Mouse (Mus musculus) brain, embryonic 18.5 days (tissue): ENCODE measurements at regions not wholly inside any gene's neighbourhood (a gene's known extent, or its start where the extent isn't known, plus 50 kb on each side); places are given as distances from the start of the nearest gene placed in this dataset.
A peak's percentile ranks its signal among the peaks of the same experiment; 100 is the strongest.
"Not testable (repeated sequence)": the region's sequence is repeated elsewhere in the genome, so short reads cannot be mapped to it uniquely, and the experiment has no call there.

Source experiments
- DNase-seq: peaks from one replicate; pipeline ENCODE4 v3.0.0-alpha.2; 2012; ENCODE audit warnings: low read depth, low spot score

DNA sequence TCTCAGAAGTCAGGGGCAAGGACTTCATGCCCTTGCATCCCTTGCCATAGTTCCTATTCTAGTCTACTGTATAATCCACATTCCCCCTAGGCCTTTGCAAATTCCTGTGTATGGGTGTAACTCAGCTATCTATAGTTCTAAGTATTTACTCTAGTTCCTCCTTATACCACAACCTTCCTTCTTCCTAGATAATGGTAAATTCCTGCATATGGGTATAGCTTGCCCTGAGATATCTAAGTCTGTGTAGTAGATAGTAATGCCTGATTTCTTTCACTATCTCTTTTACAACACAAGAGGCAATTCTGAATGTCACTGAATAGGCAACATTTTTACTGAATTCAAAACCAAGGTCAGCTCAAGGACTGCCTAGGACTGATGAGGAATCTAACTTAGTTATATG is 1000.2 kb downstream of the Kcnt2 start:
- not testable (repeated sequence) for DNase-seq

DNA sequence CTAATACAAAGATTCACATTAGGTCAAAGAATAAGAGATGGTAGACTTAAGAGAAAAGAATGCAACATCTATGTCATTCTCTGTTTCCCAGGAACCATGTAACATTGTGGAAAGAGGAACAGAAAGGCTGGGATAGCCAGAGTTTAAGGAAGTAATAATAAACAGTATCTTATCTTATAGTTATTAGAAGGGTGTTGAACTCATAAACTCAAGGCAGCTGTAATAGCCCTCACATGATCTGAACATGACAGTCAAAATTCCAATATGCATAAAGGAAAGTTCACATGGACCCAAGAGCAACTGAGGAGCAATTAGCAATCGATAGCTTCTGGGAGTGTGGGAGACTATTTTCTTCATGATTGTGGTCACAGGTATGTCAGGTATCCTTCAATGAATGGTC is 1028.8 kb downstream of the Kcnt2 start:
- DNase-seq = no peak

GRCm38 (mm10) chr1:141281513-141281912 is 1035.6 kb downstream of the Kcnt2 start:
- no peak for DNase-seq

DNA sequence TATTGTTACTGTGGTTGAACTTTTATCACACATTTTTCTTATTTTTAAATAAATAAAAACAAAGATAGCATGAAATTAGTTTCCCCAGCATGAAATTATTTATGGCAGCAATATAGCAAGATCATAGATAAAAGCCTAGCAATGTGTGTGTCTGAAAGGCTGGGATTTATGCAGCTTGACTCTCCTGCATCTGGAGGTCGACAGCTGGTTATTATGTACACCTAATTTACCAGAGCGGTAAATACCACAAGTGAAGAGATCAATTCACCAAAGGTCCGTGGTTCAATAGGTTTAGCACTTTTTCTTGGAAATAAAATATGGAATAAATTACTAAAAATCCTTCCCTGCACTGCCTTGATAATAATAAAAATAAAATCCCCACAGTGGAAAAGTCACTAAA is 1077.0 kb downstream of the Kcnt2 start:
- no peak for DNase-seq

- peak; percentile 36 for DNase-seq
Observed at GRCm38 (mm10) chr1:141338073-141338472, 1092.1 kb downstream of the Kcnt2 start.

- DNase-seq = no peak
Observed at GRCm38 (mm10) chr1:141369447-141369846, 1123.5 kb downstream of the Kcnt2 start.

- no peak for DNase-seq
Observed at GRCm38 (mm10) chr1:141375966-141376365, 1130.0 kb downstream of the Kcnt2 start.

GRCm38 (mm10) chr1:141401334-141401733 is 1155.4 kb downstream of the Kcnt2 start:
- no peak for DNase-seq

GRCm38 (mm10) chr1:141429675-141430074 is 1183.7 kb downstream of the Kcnt2 start:
- DNase-seq = no peak

DNA sequence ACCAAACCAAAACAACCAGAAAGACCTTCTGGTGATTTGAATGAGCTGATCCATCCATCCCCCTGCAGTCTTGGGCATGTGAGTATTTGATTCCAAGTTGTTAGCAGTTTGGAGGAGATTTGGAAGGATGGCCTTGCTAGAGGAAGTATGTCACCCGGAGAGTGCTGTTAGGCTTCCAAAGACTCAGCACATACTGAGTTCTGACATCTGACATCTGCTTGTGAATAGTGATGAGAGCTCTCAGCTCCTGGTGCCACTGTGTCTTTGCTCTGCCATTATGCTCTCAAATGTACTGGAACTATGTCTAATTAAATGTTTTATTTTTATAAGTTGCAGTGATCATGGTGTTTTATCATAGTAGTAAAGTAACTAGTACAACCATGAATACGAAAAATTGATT is 1184.2 kb downstream of the Kcnt2 start:
- peak; percentile 22 for DNase-seq

- DNase-seq = no peak
Observed at GRCm38 (mm10) chr1:141435452-141435851, 1189.5 kb downstream of the Kcnt2 start.

GRCm38 (mm10) chr1:141440234-141440633 is 1194.3 kb downstream of the Kcnt2 start:
- no peak for DNase-seq

- no peak for DNase-seq
Observed at GRCm38 (mm10) chr1:141450960-141451359, 1205.0 kb downstream of the Kcnt2 start.

- DNase-seq = no peak
Observed at GRCm38 (mm10) chr1:141464576-141464975, 1218.6 kb downstream of the Kcnt2 start.
